Comparison of ENCODE assay signal across 13 mouse cellular contexts in the genomic region with DNA sequence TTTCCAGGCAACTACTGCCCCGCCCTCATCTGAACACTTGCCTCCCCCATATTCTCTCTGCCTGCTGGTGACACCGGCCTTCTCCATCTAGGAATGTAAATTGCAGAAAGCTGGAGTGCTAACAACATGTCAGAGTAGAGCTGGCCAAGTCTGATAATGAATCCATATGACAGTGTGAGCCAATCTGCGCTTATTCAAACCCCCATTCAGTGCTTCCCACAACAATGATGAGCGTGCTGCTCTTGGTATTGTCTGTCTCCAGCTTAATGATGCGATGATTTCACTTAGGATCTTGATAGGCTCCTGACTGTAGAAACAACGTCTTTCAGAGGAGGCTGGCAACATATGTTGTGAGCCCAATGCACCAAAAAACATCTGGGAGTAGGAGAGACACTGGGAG. TPM values are rescaled to one million over a fixed set of nuclear protein-coding genes. Genes with fewer than 3 reads are reported as not detected.
DNase-seq lines count a peak whose midpoint lies in the region; ATAC-seq and TF ChIP-seq lines count a peak whose summit lies in the region.
"Had no signal": no experiment of that assay in that cellular context is flagged by ENCODE, and none has a peak within 500 bp of the region (broad histone marks: within the 10 kb centered on the region; RNA-seq: fewer than 3 reads in every experiment).

No protein-coding gene starts in this region.

- no peaks in the 10 kb centered on the region for H3K36me3 ChIP-seq in kidney, embryonic 15.5 days
- H3K36me3 ChIP-seq in liver, postnatal 0 days (replicated peaks; ENCODE audit: insufficient read depth, low read length): no peaks in the 10 kb centered on the region
- H3K36me3 ChIP-seq: heart, embryonic 12.5 days; intestine, embryonic 15.5 days; lung, embryonic 15.5 days; stomach, embryonic 15.5 days had no signal

- intact Hi-C loops in left cerebral cortex, postnatal 25 days (cut with DNase I): no loop called here

- H3K9ac ChIP-seq in kidney, embryonic 15.5 days: no peak overlapping the region
- H3K9ac ChIP-seq in liver, postnatal 0 days (replicated peaks): no peak overlapping the region
- H3K9ac ChIP-seq: heart, embryonic 12.5 days; intestine, embryonic 15.5 days; lung, embryonic 15.5 days; stomach, embryonic 15.5 days had no signal

- TF ChIP-seq EP300 in liver, postnatal 0 days (IDR thresholded peaks at IDR 0.05; ENCODE audit: low read depth): no peak

- 0 out of 2 replicates have a peak, but pooled peaks have one; percentile 40 for ATAC-seq in kidney, embryonic 15.5 days (replicated peaks; ENCODE audit: low FRiP score)
- ATAC-seq in liver, postnatal 0 days: no peak
- ATAC-seq: intestine, embryonic 15.5 days; midbrain, embryonic 16.5 days had no signal

- 52% methylated on average over 6 of the region's 6 CpGs for WGBS in kidney, embryonic 15.5 days
- WGBS in liver, postnatal 0 days (ENCODE audit: insufficient replicate concordance): 77% methylated on average over 6 of the region's 6 CpGs

- no peak overlapping the region for H3K4me2 ChIP-seq in kidney, embryonic 15.5 days
- H3K4me2 ChIP-seq in liver, postnatal 0 days (ENCODE audit: low read depth, low read length): no peak overlapping the region
- H3K4me2 ChIP-seq: heart, embryonic 12.5 days; intestine, embryonic 15.5 days; lung, embryonic 15.5 days; stomach, embryonic 15.5 days had no signal

- H3K9me3 ChIP-seq in kidney, embryonic 15.5 days (replicated peaks): no peaks in the 10 kb centered on the region
- no peaks in the 10 kb centered on the region for H3K9me3 ChIP-seq in liver, postnatal 0 days (ENCODE audit: low read length)
- H3K9me3 ChIP-seq: heart, embryonic 12.5 days; intestine, embryonic 15.5 days; lung, embryonic 15.5 days; stomach, embryonic 15.5 days had no signal

- H3K27ac ChIP-seq in kidney, embryonic 15.5 days: no peak overlapping the region
- H3K27ac ChIP-seq in liver, postnatal 0 days (ENCODE audit: low read depth): no peak overlapping the region
- H3K27ac ChIP-seq: intestine, embryonic 15.5 days; lung, embryonic 15.5 days; stomach, embryonic 15.5 days had no signal

- H3K4me3 ChIP-seq in kidney, embryonic 15.5 days (replicated peaks): no peak overlapping the region
- H3K4me3 ChIP-seq in liver, postnatal 0 days (ENCODE audit: low read depth, low read length): no peak overlapping the region
- H3K4me3 ChIP-seq: heart, embryonic 12.5 days; intestine, embryonic 15.5 days; lung, embryonic 15.5 days; stomach, embryonic 15.5 days had no signal

- H3K4me1 ChIP-seq in kidney, embryonic 15.5 days: no peaks in the 10 kb centered on the region
- H3K4me1 ChIP-seq in liver, postnatal 0 days (ENCODE audit: insufficient read depth): no peaks in the 10 kb centered on the region
- H3K4me1 ChIP-seq: heart, embryonic 12.5 days; intestine, embryonic 15.5 days; lung, embryonic 15.5 days; stomach, embryonic 15.5 days had no signal

- no peak for TF ChIP-seq CTCF in liver, postnatal 0 days (IDR thresholded peaks at IDR 0.05; ENCODE audit: low read depth)

- DNase-seq in kidney, postnatal 10 days: no peak
- DNase-seq in brain, adult 2 months (ENCODE audit: low read depth, low spot score): peak; percentile 85
- DNase-seq in frontal cortex, postnatal 10 days (ENCODE audit: low spot score in 2 of 2): peak; percentile 25 to 54
- peak; percentile 57 to 87 for DNase-seq in left cerebral cortex, postnatal 25 days (ENCODE audit: low spot score in 2 of 2)
- DNase-seq in liver, postnatal 0 days: no peak
- no peak for DNase-seq in urinary bladder, adult 18-20 months (ENCODE audit: low spot score in 2 of 2)
- no peak for DNase-seq in cerebellum, adult 11 months

- no peaks in the 10 kb centered on the region for H3K27me3 ChIP-seq in kidney, embryonic 15.5 days
- no peaks in the 10 kb centered on the region for H3K27me3 ChIP-seq in liver, postnatal 0 days (ENCODE audit: insufficient read depth, low read length)
- H3K27me3 ChIP-seq: intestine, embryonic 15.5 days; lung, embryonic 15.5 days; stomach, embryonic 15.5 days had no signal

RNA-seq across cellular contexts. Expression of a gene that starts 15.6 kb away (rescaled TPM):
- polyA plus RNA-seq in kidney, embryonic 15.5 days (2015; fragmentation: Nextera tagmentation; extraction: Ambion mirVana): 287 and 307 TPM in 2 replicates
- total RNA-seq in left cerebral cortex, postnatal 25 days (2021): 100 to 1,000 TPM; 144 to 147 TPM
- polyA plus RNA-seq in liver, postnatal 0 days (2015; fragmentation: Nextera tagmentation; extraction: Ambion mirVana): 148 and 152 TPM in 2 replicates

RNA-seq across cellular contexts. Expression of a gene that starts 29.6 kb away (rescaled TPM):
- polyA plus RNA-seq in kidney, embryonic 15.5 days (2015; fragmentation: Nextera tagmentation; extraction: Ambion mirVana): 5.9 and 7.8 TPM in 2 replicates
- total RNA-seq in left cerebral cortex, postnatal 25 days (2021): 10 to 100 TPM; 10.8 to 12.2 TPM
- polyA plus RNA-seq in liver, postnatal 0 days (2015; fragmentation: Nextera tagmentation; extraction: Ambion mirVana): 13.1 and 17.3 TPM in 2 replicates

RNA-seq across cellular contexts. Expression of a gene that starts 33.2 kb away (rescaled TPM):
- 5.1 and 6.1 TPM in 2 replicates for polyA plus RNA-seq in kidney, embryonic 15.5 days (2015; fragmentation: Nextera tagmentation; extraction: Ambion mirVana)
- total RNA-seq in left cerebral cortex, postnatal 25 days (2021): 10 to 100 TPM; 46.4 TPM
- polyA plus RNA-seq in liver, postnatal 0 days (2015; fragmentation: Nextera tagmentation; extraction: Ambion mirVana): 0.61 and 0.64 TPM in 2 replicates

Comparison
In these comparisons a context has a peak if more than half of its experiments do, and no peak if none do; other contexts are left out.
1. DNase-seq: peak in brain, adult 2 months (single experiment), frontal cortex, postnatal 10 days (2 of 2) and left cerebral cortex, postnatal 25 days (2 of 2); none in kidney, postnatal 10 days (single experiment), liver, postnatal 0 days (single experiment), urinary bladder, adult 18-20 months (0 of 2) and cerebellum, adult 11 months (single experiment).